28 mouse cellular contexts compared by ENCODE assay signal in genomic region chr8:104944665-104945064, GRCm38 (mm10). TPM values are rescaled to one million over a fixed set of nuclear protein-coding genes. Genes with fewer than 3 reads are reported as not detected.
A peak's percentile ranks its signal among the peaks of the same experiment; 100 is the strongest.
DNase-seq lines count a peak whose midpoint lies in the region; ATAC-seq and TF ChIP-seq lines count a peak whose summit lies in the region.
"Had no signal": no experiment of that assay in that cellular context is flagged by ENCODE, and none has a peak within 500 bp of the region (broad histone marks: within the 10 kb centered on the region; RNA-seq: fewer than 3 reads in every experiment).

No protein-coding gene starts in this region.

- no peaks in the 10 kb centered on the region for H3K79me2 ChIP-seq in heart, adult 2 months (replicated peaks; ENCODE audit: control insufficient read depth, insufficient read depth, low read length)
- no peaks in the 10 kb centered on the region for H3K79me2 ChIP-seq in liver, adult 2 months (ENCODE audit: control insufficient read depth, insufficient read depth, low read length)

- no peak for DNase-seq in heart, adult 2 months
- no peak for DNase-seq in heart, adult 9 months (ENCODE audit: low spot score in 2 of 2)
- DNase-seq in kidney, adult 9 months, result peak; percentile 46
- no peak for DNase-seq in kidney, postnatal 10 days
- peak; percentile 54 for DNase-seq in liver, adult 2 months (ENCODE audit: extremely low read depth, low read depth, low spot score)
- no peak for DNase-seq in liver, embryonic 11.5 days (ENCODE audit: low spot score)
- DNase-seq in limb, embryonic 10.5 days (ENCODE audit: low spot score), result no peak
- DNase-seq: adrenal gland, postnatal 14 days; B cell, adult 2 months; cerebellum, adult 18-20 months; cerebellum, adult 9-11 months; cerebellum, postnatal 36 days; gastrocnemius, postnatal 14 days had no signal

- H3K4me2 ChIP-seq in liver, embryonic 11.5 days, result no peak overlapping the region
- H3K4me2 ChIP-seq: embryonic facial prominence, embryonic 13.5 days; forebrain, embryonic 12.5 days; heart, embryonic 15.5 days; hindbrain, embryonic 14.5 days had no signal

- no peak overlapping the region for H3K4me3 ChIP-seq in heart, adult 2 months
- no peak overlapping the region for H3K4me3 ChIP-seq in liver, adult 2 months (ENCODE audit: insufficient read depth, low read depth, low read length)
- no peak overlapping the region for H3K4me3 ChIP-seq in liver, embryonic 11.5 days (ENCODE audit: low read depth, low read length)
- no peak overlapping the region for H3K4me3 ChIP-seq in limb, embryonic 10.5 days
- H3K4me3 ChIP-seq: embryonic facial prominence, embryonic 13.5 days; forebrain, embryonic 12.5 days; heart, embryonic 10.5 days; heart, embryonic 15.5 days; hindbrain, embryonic 10.5 days had no signal

- no peak overlapping the region for H3K27ac ChIP-seq in heart, adult 2 months
- no peak overlapping the region for H3K27ac ChIP-seq in liver, adult 2 months (replicated peaks; ENCODE audit: insufficient read depth, low read depth, low read length)
- no peak overlapping the region for H3K27ac ChIP-seq in liver, embryonic 11.5 days (ENCODE audit: low read depth, low read length)
- no peak overlapping the region for H3K27ac ChIP-seq in limb, embryonic 10.5 days
- H3K27ac ChIP-seq: embryonic facial prominence, embryonic 13.5 days; forebrain, embryonic 12.5 days; heart, embryonic 10.5 days; heart, embryonic 15.5 days; hindbrain, embryonic 10.5 days; hindbrain, embryonic 14.5 days had no signal

- H3K4me1 ChIP-seq in heart, adult 2 months (ENCODE audit: control insufficient read depth, insufficient read depth, low read length), result no peaks in the 10 kb centered on the region
- no peaks in the 10 kb centered on the region for H3K4me1 ChIP-seq in liver, adult 2 months (ENCODE audit: control insufficient read depth, insufficient read depth, low read length)
- no peaks in the 10 kb centered on the region for H3K4me1 ChIP-seq in liver, embryonic 11.5 days (replicated peaks; ENCODE audit: control insufficient read depth, insufficient read depth, low read length)
- no peaks in the 10 kb centered on the region for H3K4me1 ChIP-seq in limb, embryonic 10.5 days
- H3K4me1 ChIP-seq: embryonic facial prominence, embryonic 13.5 days; forebrain, embryonic 12.5 days; heart, embryonic 10.5 days; heart, embryonic 15.5 days; hindbrain, embryonic 10.5 days had no signal

- H3K9me3 ChIP-seq in liver, embryonic 11.5 days (ENCODE audit: control insufficient read depth, low read length), result no peaks in the 10 kb centered on the region
- H3K9me3 ChIP-seq in limb, embryonic 10.5 days (replicated peaks), result no peaks in the 10 kb centered on the region
- H3K9me3 ChIP-seq: embryonic facial prominence, embryonic 13.5 days; forebrain, embryonic 12.5 days; heart, embryonic 10.5 days; heart, embryonic 15.5 days; hindbrain, embryonic 10.5 days had no signal

- TF ChIP-seq POLR2A in heart, adult 2 months (IDR thresholded peaks at IDR 0.05; ENCODE audit: insufficient read depth, low read depth, low read length), result no peak
- TF ChIP-seq POLR2A in liver, adult 2 months (IDR thresholded peaks at IDR 0.05; ENCODE audit: extremely low read depth, insufficient read depth, low read length), result no peak

- no peak overlapping the region for H3K9ac ChIP-seq in heart, adult 2 months (ENCODE audit: low read depth, low read length)
- no peak overlapping the region for H3K9ac ChIP-seq in liver, adult 2 months (ENCODE audit: low read depth, low read length)
- no peak overlapping the region for H3K9ac ChIP-seq in liver, embryonic 11.5 days (ENCODE audit: low read depth, low read length)
- H3K9ac ChIP-seq: embryonic facial prominence, embryonic 13.5 days; forebrain, embryonic 12.5 days; heart, embryonic 15.5 days; hindbrain, embryonic 14.5 days had no signal

- TF ChIP-seq CTCF in heart, adult 2 months (IDR thresholded peaks at IDR 0.05), result peak; percentile 58
- peak; percentile 48 for TF ChIP-seq CTCF in liver, adult 2 months (IDR thresholded peaks at IDR 0.05; ENCODE audit: low read depth, low read length)

- no peak for TF ChIP-seq EP300 in heart, adult 2 months (IDR thresholded peaks at IDR 0.05; ENCODE audit: insufficient read depth, low read depth, low read length)

- H3K27me3 ChIP-seq in heart, adult 2 months (ENCODE audit: control insufficient read depth, insufficient read depth, low read length), result no peaks in the 10 kb centered on the region
- H3K27me3 ChIP-seq in liver, adult 2 months (ENCODE audit: control insufficient read depth, insufficient read depth, low read length), result no peaks in the 10 kb centered on the region
- no peaks in the 10 kb centered on the region for H3K27me3 ChIP-seq in liver, embryonic 11.5 days (replicated peaks; ENCODE audit: control insufficient read depth, insufficient read depth, low read length)
- H3K27me3 ChIP-seq in limb, embryonic 10.5 days (ENCODE audit: low read depth, poor library complexity, severe bottlenecking), result no peaks in the 10 kb centered on the region
- H3K27me3 ChIP-seq: embryonic facial prominence, embryonic 13.5 days; forebrain, embryonic 12.5 days; heart, embryonic 15.5 days; Patski had no signal

- no peaks in the 10 kb centered on the region for H3K36me3 ChIP-seq in heart, adult 2 months (ENCODE audit: control insufficient read depth, insufficient read depth, low read length)
- H3K36me3 ChIP-seq in liver, adult 2 months (ENCODE audit: control insufficient read depth, insufficient read depth, low read length), result no peaks in the 10 kb centered on the region
- H3K36me3 ChIP-seq in liver, embryonic 11.5 days (ENCODE audit: control insufficient read depth, insufficient read depth, low read length), result no peaks in the 10 kb centered on the region
- H3K36me3 ChIP-seq in limb, embryonic 10.5 days, result no peaks in the 10 kb centered on the region
- H3K36me3 ChIP-seq: embryonic facial prominence, embryonic 13.5 days; forebrain, embryonic 12.5 days; heart, embryonic 10.5 days; heart, embryonic 15.5 days; hindbrain, embryonic 10.5 days had no signal

- intact Hi-C loops in heart, adult 2 months (cut with DNase I), result no loop called here

- WGBS in heart, adult 2 months, result 80% methylated on average over 2 of the region's 2 CpGs
- 58% methylated on average over 2 of the region's 2 CpGs for whole genome bisulfite sequencing in liver, adult 2 months
- WGBS in liver, embryonic 11.5 days, result 79% methylated on average over 2 of the region's 2 CpGs
- WGBS in limb, embryonic 10.5 days, result 85% methylated on average over 2 of the region's 2 CpGs

- no peak for ATAC-seq in liver, embryonic 11.5 days (replicated peaks; ENCODE audit: low FRiP score)
- 0 out of 2 replicates have a peak, but pooled peaks have one; percentile 47 for ATAC-seq in megakaryocyte-erythroid progenitor cell, adult 5-6 weeks (replicated peaks; ENCODE audit: low FRiP score, low TSS enrichment, poor library complexity, severe bottlenecking)
- ATAC-seq: activated CD4-positive, CD25-positive, alpha-beta regulatory T cell, adult 4 months; CD4-positive, CD25-positive, alpha-beta regulatory T cell, adult 4 months; forebrain, embryonic 16.5 days; Patski had no signal

RNA-seq across cellular contexts. Expression of gene Ces2f, which starts 2.5 kb away (rescaled TPM):
- total RNA-seq in heart, adult 2 months (2021), result not detected
- 0.04 TPM in 1 of 2 replicates, not detected in the other for polyA plus RNA-seq in heart, adult 2 months (2012; rRNA removed)
- not detected in 2 replicates for total RNA-seq in liver, adult 2 months (2014; rRNA removed)
- polyA plus RNA-seq in liver, adult 2 months (2012; rRNA removed), result not detected in 2 replicates
- polyA plus RNA-seq in liver, embryonic 11.5 days (2014; fragmentation: Nextera tagmentation; extraction: Ambion mirVana), result not detected in 2 replicates
- total RNA-seq in megakaryocyte-erythroid progenitor cell, adult 5-6 weeks (2014; fragmentation: Nextera tagmentation), result not detected in 2 replicates
- total RNA-seq in megakaryocyte-erythroid progenitor cell, adult 5-6 weeks (2017), result not detected in 2 replicates
- 0.09 TPM in 1 of 2 replicates, not detected in the other for polyA plus RNA-seq in limb, embryonic 10.5 days (2016; fragmentation: Nextera tagmentation; extraction: Ambion mirVana)
- total RNA-seq: adrenal gland, adult 18-20 months; adrenal gland, postnatal 14 days; gastrocnemius, adult 18-20 months; gastrocnemius, postnatal 14 days; granulocyte monocyte progenitor cell, adult 5-6 weeks; heart, postnatal 25 days had no signal
- polyA plus RNA-seq: activated CD4-positive, CD25-positive, alpha-beta regulatory T cell, adult 4 months; CD4-positive, CD25-positive, alpha-beta regulatory T cell, adult 4 months; embryonic facial prominence, embryonic 13.5 days; forebrain, embryonic 12.5 days; forebrain, embryonic 16.5 days; heart, embryonic 10.5 days; heart, embryonic 15.5 days; hindbrain, embryonic 10.5 days; hindbrain, embryonic 14.5 days; Patski had no signal

RNA-seq across cellular contexts. Expression of gene Ces2g, which starts 16.9 kb away (rescaled TPM):
- total RNA-seq in heart, adult 2 months (2021), result 1 to 10 TPM; 2.6 to 3.3 TPM
- polyA plus RNA-seq in heart, adult 2 months (2012; rRNA removed), result 3.4 and 4.5 TPM in 2 replicates
- 34.6 and 36.9 TPM in 2 replicates for total RNA-seq in liver, adult 2 months (2014; rRNA removed)
- 19.6 and 31.6 TPM in 2 replicates for polyA plus RNA-seq in liver, adult 2 months (2012; rRNA removed)
- 7.1 and 7.7 TPM in 2 replicates for polyA plus RNA-seq in liver, embryonic 11.5 days (2014; fragmentation: Nextera tagmentation; extraction: Ambion mirVana)
- 332 and 389 TPM in 2 replicates for total RNA-seq in megakaryocyte-erythroid progenitor cell, adult 5-6 weeks (2014; fragmentation: Nextera tagmentation)
- total RNA-seq in megakaryocyte-erythroid progenitor cell, adult 5-6 weeks (2017), result 89.7 and 130 TPM in 2 replicates
- not detected in 2 replicates for polyA plus RNA-seq in limb, embryonic 10.5 days (2016; fragmentation: Nextera tagmentation; extraction: Ambion mirVana)
- polyA plus RNA-seq: forebrain, embryonic 12.5 days; forebrain, embryonic 16.5 days; hindbrain, embryonic 10.5 days; hindbrain, embryonic 14.5 days; Patski had no signal

RNA-seq across cellular contexts. Expression of gene Ces2e, which starts 18.6 kb away (rescaled TPM):
- 1 to 10 TPM in 1 of 2 experiments, under 1 TPM in 1; 0.76 to 1.9 TPM for total RNA-seq in heart, adult 2 months (2021)
- polyA plus RNA-seq in heart, adult 2 months (2012; rRNA removed), result 2.6 and 4.2 TPM in 2 replicates
- 120 and 259 TPM in 2 replicates for total RNA-seq in liver, adult 2 months (2014; rRNA removed)
- 137 and 182 TPM in 2 replicates for polyA plus RNA-seq in liver, adult 2 months (2012; rRNA removed)
- 0.17 TPM in 1 of 2 replicates, not detected in the other for polyA plus RNA-seq in liver, embryonic 11.5 days (2014; fragmentation: Nextera tagmentation; extraction: Ambion mirVana)
- not detected in 2 replicates for total RNA-seq in megakaryocyte-erythroid progenitor cell, adult 5-6 weeks (2014; fragmentation: Nextera tagmentation)
- total RNA-seq in megakaryocyte-erythroid progenitor cell, adult 5-6 weeks (2017), result not detected in 2 replicates
- not detected in 2 replicates for polyA plus RNA-seq in limb, embryonic 10.5 days (2016; fragmentation: Nextera tagmentation; extraction: Ambion mirVana)
- total RNA-seq: granulocyte monocyte progenitor cell, adult 5-6 weeks had no signal
- polyA plus RNA-seq: activated CD4-positive, CD25-positive, alpha-beta regulatory T cell, adult 4 months; CD4-positive, CD25-positive, alpha-beta regulatory T cell, adult 4 months; forebrain, embryonic 12.5 days; forebrain, embryonic 16.5 days; heart, embryonic 10.5 days; hindbrain, embryonic 10.5 days; hindbrain, embryonic 14.5 days; Patski had no signal

RNA-seq across cellular contexts. Expression of gene Ces2h, which starts 56.0 kb away (rescaled TPM):
- not detected for total RNA-seq in heart, adult 2 months (2021)
- polyA plus RNA-seq in heart, adult 2 months (2012; rRNA removed), result not detected in 2 replicates
- total RNA-seq in liver, adult 2 months (2014; rRNA removed), result 0.07 and 0.18 TPM in 2 replicates
- 0.22 and 0.26 TPM in 2 replicates for polyA plus RNA-seq in liver, adult 2 months (2012; rRNA removed)
- not detected in 2 replicates for polyA plus RNA-seq in liver, embryonic 11.5 days (2014; fragmentation: Nextera tagmentation; extraction: Ambion mirVana)
- not detected in 2 replicates for total RNA-seq in megakaryocyte-erythroid progenitor cell, adult 5-6 weeks (2014; fragmentation: Nextera tagmentation)
- not detected in 2 replicates for total RNA-seq in megakaryocyte-erythroid progenitor cell, adult 5-6 weeks (2017)
- polyA plus RNA-seq in limb, embryonic 10.5 days (2016; fragmentation: Nextera tagmentation; extraction: Ambion mirVana), result not detected in 2 replicates
- total RNA-seq: adrenal gland, adult 18-20 months; gastrocnemius, adult 18-20 months; gastrocnemius, postnatal 14 days; granulocyte monocyte progenitor cell, adult 5-6 weeks; heart, postnatal 25 days had no signal
- polyA plus RNA-seq: activated CD4-positive, CD25-positive, alpha-beta regulatory T cell, adult 4 months; CD4-positive, CD25-positive, alpha-beta regulatory T cell, adult 4 months; embryonic facial prominence, embryonic 13.5 days; forebrain, embryonic 12.5 days; forebrain, embryonic 16.5 days; heart, embryonic 10.5 days; heart, embryonic 15.5 days; hindbrain, embryonic 10.5 days; hindbrain, embryonic 14.5 days; Patski had no signal

Comparison
In these comparisons a context has a peak if more than half of its experiments do, and no peak if none do; other contexts are left out.
1. DNase-seq: peak in kidney, adult 9 months (single experiment) and liver, adult 2 months (single experiment); none in heart, adult 2 months (0 of 2), heart, adult 9 months (0 of 2), kidney, postnatal 10 days (single experiment), liver, embryonic 11.5 days (single experiment) and limb, embryonic 10.5 days (single experiment).
2. RNA of gene Ces2e, which starts 18.6 kb away (polyA plus RNA-seq): 137 to 182 TPM in liver, adult 2 months; 2.6 to 4.2 TPM in heart, adult 2 months, 0.17 TPM in liver, embryonic 11.5 days and not detected in limb, embryonic 10.5 days; every median in the first group is over 10 times any median in the second.